Mouse (Mus musculus) intestine, embryonic 16.5 days (tissue): ENCODE measurements around the gene Prss57. TPM values are rescaled to one million over a fixed set of nuclear protein-coding genes. Genes with fewer than 3 reads are reported as not detected.
A peak's percentile ranks its signal among the peaks of the same experiment; 100 is the strongest.

Experiments used
- ATAC-seq: fragments of 200-750 bp; cut with Nextera tagmentation; 2 replicates; pipeline ENCODE4 v1.8.0; 2017; ENCODE audit warnings: moderate TSS enrichment, moderate library complexity
- H3K27ac ChIP-seq: fragments of 300-500 bp; sonication (generic); 2 replicates; pipeline ENCODE4 v1.5.1; 2014; ENCODE audit warnings: mild to moderate bottlenecking, low read length
- H3K27me3 ChIP-seq: fragments of 300-500 bp; sonication (generic); replicated peaks from 2 replicates; pipeline ENCODE4 v1.6.1; 2014; ENCODE audit warnings: low read length, control low read depth, mixed read lengths; ENCODE audit not compliant: control insufficient read depth, insufficient read depth
- H3K36me3 ChIP-seq: fragments of 300-500 bp; sonication (generic); 2 replicates; pipeline ENCODE4 v1.6.1; 2014; ENCODE audit warnings: low read length, control low read depth; ENCODE audit not compliant: control insufficient read depth, insufficient read depth
- H3K4me1 ChIP-seq: fragments of 300-500 bp; sonication (generic); 2 replicates; pipeline ENCODE4 v1.6.1; 2014; ENCODE audit warnings: low read length, control low read depth, mixed read lengths; ENCODE audit not compliant: control insufficient read depth, insufficient read depth
- H3K4me2 ChIP-seq: fragments of 300-500 bp; sonication (generic); 2 replicates; pipeline ENCODE4 v1.6.1; 2014; ENCODE audit warnings: low read depth, low read length, control low read depth
- H3K4me3 ChIP-seq: fragments of 300-500 bp; sonication (generic); 2 replicates; pipeline ENCODE4 v1.5.1; 2014; ENCODE audit warnings: mild to moderate bottlenecking, low read length
- H3K9ac ChIP-seq: fragments of 300-500 bp; sonication (generic); 2 replicates; pipeline ENCODE4 v1.6.1; 2014; ENCODE audit warnings: low read depth, low read length
- H3K9me3 ChIP-seq: fragments of 300-500 bp; sonication (generic); 2 replicates; pipeline ENCODE4 v1.6.1; 2016; ENCODE audit warnings: low read length, control low read depth; ENCODE audit not compliant: control insufficient read depth
- WGBS: fragments of 180-500 bp; shearing (Covaris S2); extraction: QIAGEN DNeasy Blood & Tissue Kit; methylation state at CpG from one replicate; pipeline ENCODE4 v1.1.7; 2014; 5-methylcytosine and 5-hydroxymethylcytosine counted together
- polyA plus RNA-seq: library from polyadenylated mRNA; unstranded; fragments of >200 nt; fragmentation: Nextera tagmentation; extraction: Ambion mirVana; gene quantifications from 2 replicates; pipeline ENCODE4 v1.2.1, GENCODE M21; 2015

The Prss57 gene
- polyA plus RNA-seq, 1 experiment from 2014 or later, result 0.11 TPM

DNA sequence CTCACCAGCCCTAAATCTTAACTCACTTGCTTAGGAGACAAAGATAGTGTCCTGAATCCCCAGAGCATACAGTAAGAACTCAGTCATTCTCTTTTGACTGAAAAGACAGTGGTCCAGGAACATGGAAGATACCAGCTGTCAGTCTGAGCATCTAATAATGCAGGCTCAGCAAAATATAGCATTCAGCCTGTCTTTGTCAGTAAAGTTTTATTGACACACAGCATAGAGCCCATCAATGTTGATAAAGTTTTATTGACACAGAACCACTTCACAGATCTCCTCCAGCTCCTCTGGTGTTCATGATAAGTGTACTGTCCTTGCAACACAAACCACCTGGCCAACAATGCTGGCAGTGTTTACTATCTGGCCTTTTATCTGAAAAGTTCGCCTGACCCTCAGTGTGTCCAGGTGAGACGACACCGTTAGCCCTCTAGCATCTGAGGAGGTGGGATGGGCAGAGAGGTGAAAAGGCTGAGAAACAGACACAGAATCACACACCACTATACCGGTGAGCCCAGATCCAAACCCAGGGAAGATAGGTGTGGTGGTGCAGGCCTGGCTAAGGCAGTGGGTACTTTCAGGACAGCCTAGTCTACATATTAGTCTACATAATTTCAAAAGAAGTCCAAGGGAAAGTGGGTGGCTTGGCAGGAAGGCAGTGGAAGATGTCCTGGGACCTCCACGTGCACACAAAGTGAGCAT lies 1.7 kb upstream of the Prss57 start:
- Histone ChIP-seq H3K4me2 (no peak overlapping the region), H3K27ac (no peak overlapping the region), H3K36me3 (no peaks in the 10 kb centered on the region), H3K27me3 (no peaks in the 10 kb centered on the region), H3K4me3 (no peak overlapping the region), H3K9me3 (no peaks in the 10 kb centered on the region; the same call in 1 of the 2 replicates), H3K4me1 (peaks cover 22% of the 10 kb centered on the region), H3K9ac (no peak overlapping the region)
- 81% methylated on average over 5 of the region's 5 CpGs for WGBS
- no peak for ATAC-seq

DNA sequence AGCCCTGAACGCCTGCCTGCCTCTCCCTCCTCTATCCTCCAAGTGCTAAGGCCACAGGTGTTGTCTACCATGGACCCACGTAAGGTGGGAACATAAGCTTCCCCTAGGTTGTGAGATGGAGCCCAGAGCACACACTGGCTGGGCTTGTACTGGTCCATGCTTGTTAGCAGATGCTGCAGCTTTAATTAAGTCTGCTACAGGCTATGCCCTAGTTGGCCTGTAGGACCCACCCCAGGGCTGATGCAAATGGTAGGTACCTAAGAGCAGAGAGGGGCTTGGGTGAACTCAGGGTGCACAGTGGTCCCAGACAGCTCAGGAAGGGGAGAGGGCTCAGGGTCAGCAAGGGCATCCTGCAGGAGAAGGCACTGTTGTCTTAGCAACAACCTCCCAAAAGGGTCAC lies 1.2 kb downstream of the Prss57 start:
- H3K4me3 ChIP-seq, result no peak overlapping the region
- H3K36me3 ChIP-seq, result no peaks in the 10 kb centered on the region
- H3K4me2 ChIP-seq, result no peak overlapping the region
- ATAC-seq, result no peak
- H3K27me3 ChIP-seq, result no peaks in the 10 kb centered on the region; the same call in 1 of the 2 replicates
- H3K27ac ChIP-seq, result no peak overlapping the region
- no peaks in the 10 kb centered on the region for H3K9me3 ChIP-seq
- peaks cover 12% of the 10 kb centered on the region for H3K4me1 ChIP-seq
- 55% methylated on average over 2 of the region's 2 CpGs for WGBS
- no peak overlapping the region for H3K9ac ChIP-seq

DNA sequence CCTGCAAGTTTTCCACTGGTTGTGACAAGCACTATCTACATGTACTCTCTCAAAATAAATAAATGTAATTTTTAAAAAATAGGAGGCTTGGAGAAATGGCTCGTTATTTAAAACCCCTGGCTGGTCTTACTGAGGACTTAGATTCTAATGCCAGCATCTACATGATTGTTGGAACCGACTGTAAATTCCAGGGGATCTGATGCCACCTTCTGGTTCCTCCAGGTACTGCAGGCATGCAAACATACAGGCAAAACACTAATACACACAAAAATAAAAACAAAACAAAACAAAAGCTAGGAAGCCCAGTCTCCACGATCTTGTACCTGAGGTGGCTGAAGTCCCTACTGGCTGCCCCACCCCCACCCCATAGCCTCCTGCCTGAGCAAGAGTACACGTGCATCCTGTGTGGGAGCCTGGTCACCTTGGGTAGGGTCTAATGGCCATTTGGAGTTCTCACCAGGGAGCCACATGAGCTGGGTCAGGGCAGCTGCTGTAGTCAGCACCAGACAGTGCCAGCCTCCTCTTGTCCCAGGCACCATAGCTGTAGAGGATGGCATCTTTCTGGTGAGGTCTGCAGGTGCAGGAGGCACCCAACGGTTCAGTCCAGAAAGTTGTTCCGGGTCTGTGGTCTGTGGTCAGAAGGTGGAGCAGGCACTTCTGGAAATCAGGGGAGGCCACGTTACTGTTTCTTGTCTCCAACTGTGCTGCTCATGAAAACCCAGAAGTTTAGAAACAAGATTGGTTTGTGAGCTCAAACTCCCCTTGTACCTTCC lies 2.2 kb downstream of the Prss57 start:
- peaks cover 2% of the 10 kb centered on the region for H3K4me1 ChIP-seq
- WGBS, result 35% methylated on average over 7 of the region's 7 CpGs
- H3K9me3 ChIP-seq, result no peaks in the 10 kb centered on the region
- H3K4me3 ChIP-seq, result no peak overlapping the region
- H3K27me3 ChIP-seq, result peaks cover 2% of the 10 kb centered on the region; the same call in 1 of the 2 replicates
- no peak for ATAC-seq
- H3K4me2 ChIP-seq, result no peak overlapping the region
- no peak overlapping the region for H3K27ac ChIP-seq
- no peak overlapping the region for H3K9ac ChIP-seq
- no peaks in the 10 kb centered on the region for H3K36me3 ChIP-seq

DNA sequence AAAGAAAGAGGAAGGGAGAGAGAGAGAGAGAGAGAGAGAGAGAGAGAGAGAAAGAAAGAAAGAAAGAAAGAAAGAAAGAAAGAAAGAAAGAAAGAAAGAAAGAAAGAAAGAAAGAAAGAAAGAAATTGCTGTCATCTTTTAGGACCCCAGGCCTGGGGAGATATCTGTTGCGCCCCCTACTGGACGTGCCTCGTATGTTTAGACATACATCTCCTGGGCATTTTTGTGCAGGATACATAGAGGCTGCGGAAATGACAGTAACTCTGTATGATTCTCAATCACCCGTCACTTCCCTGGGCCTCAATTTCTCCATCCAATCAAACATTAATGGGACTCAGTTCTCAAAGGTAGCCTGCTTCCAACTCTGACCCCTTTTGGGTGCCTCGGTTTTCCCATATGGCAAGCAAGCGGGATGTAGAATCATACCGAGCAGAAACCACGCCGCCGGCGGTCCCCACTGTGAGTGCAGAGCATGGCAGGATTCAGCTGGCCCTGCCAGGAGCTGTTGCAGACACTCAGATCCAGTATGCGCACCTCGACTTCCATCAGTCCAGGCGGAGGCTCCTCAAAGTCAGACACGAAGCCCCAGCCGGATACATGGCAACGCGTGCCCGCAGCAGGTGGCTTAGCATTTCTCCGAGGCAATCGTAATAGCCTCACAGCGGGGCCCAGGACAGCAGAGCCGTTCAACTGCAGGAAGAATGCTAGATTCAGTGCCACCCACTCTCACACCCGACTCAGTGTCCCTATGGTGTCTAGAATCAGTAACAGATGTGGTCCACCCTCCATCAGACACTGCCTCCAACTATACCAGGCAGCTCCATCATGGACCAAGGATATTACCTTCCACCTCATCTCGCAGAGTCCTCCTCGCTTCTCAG lies 6.6 kb downstream of the Prss57 start:
- peaks cover 2% of the 10 kb centered on the region; the same call in 1 of the 2 replicates for H3K27me3 ChIP-seq
- no peak overlapping the region for H3K27ac ChIP-seq
- no peak overlapping the region for H3K9ac ChIP-seq
- H3K4me3 ChIP-seq, result no peak overlapping the region
- 39% methylated on average over 27 of the region's 27 CpGs for WGBS
- H3K9me3 ChIP-seq, result no peaks in the 10 kb centered on the region
- H3K4me1 ChIP-seq, result peaks cover 16% of the 10 kb centered on the region
- H3K4me2 ChIP-seq, result no peak overlapping the region
- no peaks in the 10 kb centered on the region for H3K36me3 ChIP-seq
- ATAC-seq, result no peak

DNA sequence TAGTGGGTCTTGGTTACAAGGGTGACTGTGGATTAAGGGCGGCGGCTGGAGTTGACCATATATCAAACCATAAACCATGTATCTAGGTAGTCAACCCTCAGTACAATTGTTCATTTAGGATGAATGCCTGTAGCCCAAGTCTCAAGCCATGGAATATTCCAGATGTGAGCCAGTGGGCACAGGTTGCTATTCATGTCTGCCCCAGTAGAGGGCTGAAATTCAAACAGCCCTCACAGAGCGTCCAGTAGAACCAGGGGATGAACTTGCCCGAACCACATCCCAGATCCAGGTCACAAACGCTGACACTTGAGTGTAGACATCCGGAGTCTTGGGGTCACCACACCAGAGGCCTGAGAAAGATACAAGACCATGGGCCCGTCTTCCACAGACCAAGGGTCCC lies 7.7 kb downstream of the Prss57 start:
- 61% methylated on average over 7 of the region's 7 CpGs for WGBS
- Histone ChIP-seq H3K9ac (no peak overlapping the region), H3K4me1 (peaks cover 24% of the 10 kb centered on the region), H3K4me2 (no peak overlapping the region), H3K9me3 (no peaks in the 10 kb centered on the region), H3K27me3 (peaks cover 2% of the 10 kb centered on the region; the same call in 1 of the 2 replicates), H3K27ac (no peak overlapping the region), H3K4me3 (no peak overlapping the region), H3K36me3 (no peaks in the 10 kb centered on the region)
- no peak for ATAC-seq

DNA sequence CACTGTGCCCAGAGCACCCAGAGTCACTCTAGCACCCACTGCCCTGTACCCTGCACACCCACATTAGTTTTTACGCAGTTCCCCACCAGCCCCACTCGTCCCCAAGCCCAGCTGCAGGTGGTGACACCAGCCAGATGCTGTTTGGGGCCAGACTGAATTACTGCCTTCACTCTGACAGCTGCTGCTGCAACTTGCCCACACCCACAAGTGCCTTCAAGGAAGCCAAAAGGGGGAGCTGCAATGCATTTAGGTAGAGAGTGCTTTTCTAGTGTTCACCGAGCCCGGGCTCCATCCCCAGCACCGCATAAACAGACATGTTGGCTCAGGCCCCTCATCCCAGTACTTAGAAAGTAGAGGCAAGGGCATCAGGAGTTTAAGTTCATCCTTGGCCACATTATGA lies 8.8 kb downstream of the Prss57 start:
- H3K4me1 ChIP-seq, result peaks cover 34% of the 10 kb centered on the region
- H3K36me3 ChIP-seq, result no peaks in the 10 kb centered on the region
- peaks cover 2% of the 10 kb centered on the region; the same call in 1 of the 2 replicates for H3K27me3 ChIP-seq
- no peak overlapping the region for H3K4me3 ChIP-seq
- WGBS, result 72% methylated on average over 5 of the region's 5 CpGs
- H3K9ac ChIP-seq, result no peak overlapping the region
- H3K9me3 ChIP-seq, result no peaks in the 10 kb centered on the region
- no peak for ATAC-seq
- H3K27ac ChIP-seq, result no peak overlapping the region
- H3K4me2 ChIP-seq, result no peak overlapping the region

DNA sequence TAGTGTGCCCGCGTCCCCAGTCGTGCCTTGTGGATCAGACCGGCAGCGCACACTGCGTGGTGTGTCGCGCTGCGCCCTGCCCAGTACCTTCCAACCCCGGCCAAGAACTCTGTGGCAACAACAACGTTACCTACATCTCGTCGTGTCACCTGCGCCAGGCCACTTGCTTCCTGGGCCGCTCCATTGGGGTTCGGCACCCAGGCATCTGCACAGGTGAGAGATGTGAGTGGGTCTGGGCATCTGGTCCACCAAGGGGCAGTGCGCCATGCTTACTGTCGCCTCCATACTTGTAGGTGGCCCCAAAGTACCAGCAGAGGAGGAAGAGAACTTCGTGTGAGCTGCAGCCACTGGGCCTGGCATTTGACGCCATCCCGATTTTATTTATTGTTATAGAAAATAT lies 9.6 kb downstream of the Prss57 start:
- peaks cover 2% of the 10 kb centered on the region; the same call in 1 of the 2 replicates for H3K27me3 ChIP-seq
- no peak overlapping the region for H3K27ac ChIP-seq
- no peak for ATAC-seq
- WGBS, result 33% methylated on average over 21 of the region's 21 CpGs
- peak overlapping the region; percentile 94 for H3K4me2 ChIP-seq
- H3K36me3 ChIP-seq, result no peaks in the 10 kb centered on the region
- H3K4me3 ChIP-seq, result peak overlapping the region; percentile 54
- peak overlapping the region; percentile 43 for H3K9ac ChIP-seq
- no peaks in the 10 kb centered on the region for H3K9me3 ChIP-seq
- H3K4me1 ChIP-seq, result peaks cover 37% of the 10 kb centered on the region

DNA sequence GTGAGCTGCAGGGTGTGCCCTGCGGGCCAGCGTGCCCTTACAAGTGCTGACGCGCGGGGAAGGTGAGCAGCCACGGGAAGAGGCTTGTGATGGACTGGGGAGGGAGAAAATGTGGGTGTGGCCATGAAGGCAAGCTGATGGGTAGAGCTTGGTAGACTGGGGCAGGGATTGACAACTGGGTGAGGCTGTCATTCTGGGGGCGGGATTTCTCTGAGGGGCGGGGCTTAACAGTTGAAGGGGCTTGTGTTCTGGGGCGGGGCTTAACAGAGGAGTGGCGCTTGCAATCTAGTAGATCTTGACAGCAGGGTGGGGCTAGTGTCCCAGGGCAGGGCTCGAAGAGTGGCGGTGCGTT lies 10.1 kb downstream of the Prss57 start:
- H3K4me2 ChIP-seq, result peak overlapping the region; percentile 94
- peak overlapping the region; percentile 54 for H3K4me3 ChIP-seq
- peaks cover 37% of the 10 kb centered on the region for H3K4me1 ChIP-seq
- peak overlapping the region; percentile 73 for H3K27ac ChIP-seq
- peak overlapping the region; percentile 43 for H3K9ac ChIP-seq
- no peaks in the 10 kb centered on the region for H3K36me3 ChIP-seq
- no peaks in the 10 kb centered on the region for H3K9me3 ChIP-seq
- no peak for ATAC-seq
- WGBS, result under 1% methylated on average over 13 of the region's 13 CpGs
- H3K27me3 ChIP-seq, result peaks cover 2% of the 10 kb centered on the region; the same call in 1 of the 2 replicates
